Mouse (Mus musculus): Measurements from ENCODE around the gene Tk1.

- no peak for TF ChIP-seq GATA1 (IDR thresholded peaks at IDR 0.05; ENCODE audit: borderline replicate concordance, low read length)
- TF ChIP-seq FLI1 (IDR thresholded peaks at IDR 0.05; ENCODE audit: low read length): no peak; the same call in 1 of the 2 replicates
Measured at GRCm38 (mm10) chr11:117825333-117826101, at the start of gene Tk1, which contains the start of gene Afmid.
